Mouse (Mus musculus) C2C12 (cell line): ENCODE measurements around the gene Ddah1.

Experiments
- CEBPB ChIP-seq: IDR thresholded peaks from one replicate; pipeline ENCODE4 v1.6.1; 2011; ENCODE audit warnings: low read depth, mild to moderate bottlenecking, control low read depth, moderate library complexity
- CTCF ChIP-seq: IDR thresholded peaks from one replicate; pipeline ENCODE4 v1.5.1; 2011; ENCODE audit not compliant: control insufficient read depth, insufficient read depth, insufficient read length
- MAX ChIP-seq: IDR thresholded peaks from one replicate; pipeline ENCODE4 v1.6.1; 2011; ENCODE audit warnings: mild to moderate bottlenecking, control low read depth
- MYOD1 ChIP-seq: IDR thresholded peaks from one replicate; pipeline ENCODE4 v1.6.1; 2011; ENCODE audit warnings: low read depth; ENCODE audit not compliant: control insufficient read depth, insufficient read length
- USF1 ChIP-seq: IDR thresholded peaks from one replicate; pipeline ENCODE4 v1.6.1; 2011; ENCODE audit warnings: low read depth, mild to moderate bottlenecking, control low read depth, moderate library complexity

- no peak for TF ChIP-seq USF1
- no peak for TF ChIP-seq CTCF
- TF ChIP-seq CEBPB = no peak
- TF ChIP-seq MAX = no peak
- no peak for TF ChIP-seq MYOD1
Measured at GRCm38 (mm10) chr3:145757844-145758243, 631 bp upstream of the Ddah1 start.
